Comparison of ENCODE assay signal across 20 mouse cellular contexts in genomic region chr7:24361001-24361400, GRCm38 (mm10). TPM values are rescaled to one million over a fixed set of nuclear protein-coding genes. Genes with fewer than 3 reads are reported as not detected.
DNase-seq lines count a peak whose midpoint lies in the region; ATAC-seq and TF ChIP-seq lines count a peak whose summit lies in the region.
"Had no signal": no experiment of that assay in that cellular context is flagged by ENCODE, and none has a peak within 500 bp of the region (broad histone marks: within the 10 kb centered on the region; RNA-seq: fewer than 3 reads in every experiment).

No protein-coding gene starts in this region.

- no peaks in the 10 kb centered on the region for H3K36me3 ChIP-seq in CH12.LX (replicated peaks in 1 of 2; ENCODE audit: control insufficient read depth in 1 of 2, insufficient read depth in 1 of 2, low read length in 1 of 2)
- H3K36me3 ChIP-seq: embryonic facial prominence, embryonic 15.5 days; neural tube, embryonic 13.5 days had no signal

- in situ Hi-C loops in CH12.LX (cut with MboI; ENCODE audit: low pct_ligation_motif_present, low pct_unique_long_range_greater_than_20kb, low sequenced_read_pairs) (no loop called here), Patski (cut with MboI; ENCODE audit: low pct_unique_long_range_greater_than_20kb) (no loop called here)

- peaks cover 7% of the 10 kb centered on the region in 2 experiments; a peak in 3 of 4 replicates for H3K4me1 ChIP-seq in CH12.LX (ENCODE audit: control insufficient read depth in 1 of 2, insufficient read depth in 2 of 2)
- H3K4me1 ChIP-seq: embryonic facial prominence, embryonic 15.5 days had no signal

- H3K9ac ChIP-seq in CH12.LX (ENCODE audit: insufficient read depth, low read depth), result no peak overlapping the region
- H3K9ac ChIP-seq: embryonic facial prominence, embryonic 15.5 days; neural tube, embryonic 13.5 days had no signal

- dilution Hi-C loops in CH12.LX (cut with MboI; ENCODE audit: extremely low pct_ligation_motif_present, extremely low pct_unique_long_range_greater_than_20kb, low sequenced_read_pairs), result no loop called here

- TF ChIP-seq RAD21 in CH12.LX (IDR thresholded peaks at IDR 0.05; ENCODE audit: low read depth, low read length), result no peak; the same call in 1 of the 2 replicates

- H3K4me2 ChIP-seq in CH12.LX (ENCODE audit: insufficient read depth, low read depth, poor library complexity, severe bottlenecking), result no peak overlapping the region
- H3K4me2 ChIP-seq: embryonic facial prominence, embryonic 15.5 days; neural tube, embryonic 13.5 days had no signal

- no peak for DNase-seq in layer of hippocampus, adult 2 months (ENCODE audit: low spot score in 2 of 2)
- no peak for DNase-seq in layer of hippocampus, postnatal 25 days (ENCODE audit: extremely low spot score in 1 of 2, low spot score in 1 of 2)
- no peak for DNase-seq in CH12.LX (ENCODE audit: extremely low read depth)
- no peak for DNase-seq in Patski (ENCODE audit: low read depth, low spot score)
- DNase-seq in left cerebral cortex, adult 8-10 months (ENCODE audit: low spot score in 2 of 2), result no peak
- no peak for DNase-seq in urinary bladder, postnatal 36 days (ENCODE audit: low spot score in 2 of 2)
- DNase-seq: cerebellum, postnatal 36 days; lung, postnatal 14 days; midbrain, embryonic 14.5 days; right cerebral cortex, adult 18-20 months; thymus, postnatal 25 days had no signal

- peak; percentile 52 for TF ChIP-seq CTCF in layer of hippocampus, adult 2 months (conservative IDR thresholded peaks at IDR 0.05)
- TF ChIP-seq CTCF in CH12.LX (conservative IDR thresholded peaks at IDR 0.05 in 1 of 2, IDR thresholded peaks at IDR 0.05 in 1 of 2; ENCODE audit: low read depth in 2 of 2, low read length in 2 of 2) (peak; percentile 39 to 40; a peak in 3 of 4 replicates), Patski (IDR thresholded peaks at IDR 0.05) (peak; percentile 45)

- CTCF ChIA-PET in Patski (lab: Charles Lee), result interaction anchor here (0.8 to 2.6 kb wide), 2 partner anchors 13 to 25 kb away, joined by 3 to 11 read pairs; no protein-coding TSS in a partner anchor

- TF ChIP-seq POLR2A in CH12.LX (IDR thresholded peaks at IDR 0.05; ENCODE audit: low read depth, low read length), result no peak

- no peak for ATAC-seq in Patski
- ATAC-seq in megakaryocyte progenitor cell, adult 5-6 weeks (replicated peaks; ENCODE audit: poor library complexity), result peak; percentile 11
- ATAC-seq: forebrain, embryonic 16.5 days; intestine, embryonic 16.5 days had no signal

- no peak overlapping the region for H3K27ac ChIP-seq in layer of hippocampus, adult 2 months
- H3K27ac ChIP-seq in CH12.LX (ENCODE audit: insufficient read depth, low read depth), result no peak overlapping the region
- H3K27ac ChIP-seq: embryonic facial prominence, embryonic 15.5 days; left cerebral cortex, adult 2 months; neural tube, embryonic 13.5 days had no signal

- H3K27me3 ChIP-seq in CH12.LX (replicated peaks) (peaks cover 23% of the 10 kb centered on the region), Patski (no peaks in the 10 kb centered on the region)
- H3K27me3 ChIP-seq: embryonic facial prominence, embryonic 15.5 days; neural tube, embryonic 13.5 days had no signal

- no peaks in the 10 kb centered on the region for H3K79me2 ChIP-seq in CH12.LX (replicated peaks; ENCODE audit: control insufficient read depth, extremely low read depth, insufficient read depth, poor library complexity, severe bottlenecking)

- peaks cover 13% of the 10 kb centered on the region for H3K9me3 ChIP-seq in CH12.LX (replicated peaks; ENCODE audit: low read length)
- H3K9me3 ChIP-seq: embryonic facial prominence, embryonic 15.5 days had no signal

- H3K4me3 ChIP-seq in layer of hippocampus, adult 2 months, result no peak overlapping the region
- no peak overlapping the region for H3K4me3 ChIP-seq in CH12.LX (replicated peaks in 1 of 3; ENCODE audit: low read depth in 2 of 3, low read length in 2 of 3, poor library complexity in 1 of 3)
- H3K4me3 ChIP-seq: embryonic facial prominence, embryonic 15.5 days; left cerebral cortex, adult 2 months; neural tube, embryonic 13.5 days had no signal

- POLR2A ChIA-PET in Patski (lab: Charles Lee), result no interaction called here

- TF ChIP-seq EP300 in CH12.LX (IDR thresholded peaks at IDR 0.05; ENCODE audit: low read length), result no peak

TF ChIP-seq in CH12.LX, 34 proteins besides CTCF, POLR2A, EP300 and RAD21:
- TF ChIP-seq TBP (conservative IDR thresholded peaks at IDR 0.05; ENCODE audit: low read depth, low read length) (no peak), KAT2A (IDR thresholded peaks at IDR 0.05; ENCODE audit: insufficient replicate concordance, low read length) (no peak), JUND (conservative IDR thresholded peaks at IDR 0.05; ENCODE audit: low read depth, low read length) (no peak), ZMIZ1 (IDR thresholded peaks at IDR 0.05; ENCODE audit: low read depth, low read length) (no peak), UBTF (IDR thresholded peaks at IDR 0.05; ENCODE audit: low read depth, low read length) (no peak), MAX (IDR thresholded peaks at IDR 0.05; ENCODE audit: low read length) (no peak), SIN3A (IDR thresholded peaks at IDR 0.05; ENCODE audit: low read length) (no peak), MEF2A (IDR thresholded peaks at IDR 0.05; ENCODE audit: borderline replicate concordance, low read depth, low read length) (no peak)

RNA-seq across cellular contexts. Expression of gene Kcnn4, which starts 9.1 kb away (rescaled TPM):
- under 1 TPM; 0.64 to 0.67 TPM for total RNA-seq in layer of hippocampus, adult 2 months (2021)
- under 1 TPM; 0.27 to 0.47 TPM for total RNA-seq in layer of hippocampus, postnatal 25 days (2021)
- 7.6 and 10.5 TPM in 2 replicates for total RNA-seq in CH12.LX (2012; rRNA removed)
- 12.9 and 14.3 TPM in 2 replicates for total RNA-seq in CH12.LX (2014; rRNA removed)
- polyA plus RNA-seq in CH12.LX (2012; ENCODE audit: insufficient read length, low read depth), result 8.2 and 10.6 TPM in 2 replicates
- not detected for polyA plus RNA-seq in Patski (2021)
- total RNA-seq in megakaryocyte progenitor cell, adult 5-6 weeks (2015), result 20.5 and 28.0 TPM in 2 replicates
- total RNA-seq in megakaryocyte progenitor cell, adult 5-6 weeks (2017), result 48.6 and 57.7 TPM in 2 replicates
- total RNA-seq in left cerebral cortex, adult 8-10 months (2022), result 1 to 10 TPM in 1 of 4 experiments, under 1 TPM in 3; 0.50 to 1.0 (median 0.53) TPM

RNA-seq across cellular contexts. Expression of gene Lypd5, which starts 12.0 kb away (rescaled TPM):
- not detected for total RNA-seq in layer of hippocampus, adult 2 months (2021)
- total RNA-seq in layer of hippocampus, postnatal 25 days (2021), result not detected
- total RNA-seq in CH12.LX (2012; rRNA removed) (not detected in 2 replicates), CH12.LX (2014; rRNA removed) (not detected in 2 replicates)
- polyA plus RNA-seq in CH12.LX (2012; ENCODE audit: insufficient read length, low read depth) (not detected in 2 replicates), Patski (2021) (not detected)
- total RNA-seq in megakaryocyte progenitor cell, adult 5-6 weeks (2015), result not detected in 2 replicates
- not detected in 2 replicates for total RNA-seq in megakaryocyte progenitor cell, adult 5-6 weeks (2017)
- not detected for total RNA-seq in left cerebral cortex, adult 8-10 months (2022)
- total RNA-seq: adrenal gland, adult 18-20 months; gastrocnemius, postnatal 4 days; left cerebral cortex, adult 2 months had no signal
- polyA plus RNA-seq: forebrain, embryonic 16.5 days; heart, postnatal 0 days; intestine, embryonic 16.5 days; midbrain, embryonic 14.5 days; neural tube, embryonic 13.5 days had no signal

RNA-seq across cellular contexts. Expression of gene Tescl, which starts 27.3 kb away (rescaled TPM):
- not detected for total RNA-seq in layer of hippocampus, adult 2 months (2021)
- not detected for total RNA-seq in layer of hippocampus, postnatal 25 days (2021)
- total RNA-seq in CH12.LX (2012; rRNA removed) (not detected in 2 replicates), CH12.LX (2014; rRNA removed) (not detected in 2 replicates)
- polyA plus RNA-seq in CH12.LX (2012; ENCODE audit: insufficient read length, low read depth) (not detected in 2 replicates), Patski (2021) (not detected)
- total RNA-seq in megakaryocyte progenitor cell, adult 5-6 weeks (2015), result not detected in 2 replicates
- not detected in 2 replicates for total RNA-seq in megakaryocyte progenitor cell, adult 5-6 weeks (2017)
- not detected for total RNA-seq in left cerebral cortex, adult 8-10 months (2022)
- total RNA-seq: left cerebral cortex, adult 2 months had no signal
- polyA plus RNA-seq: embryonic facial prominence, embryonic 15.5 days; forebrain, embryonic 16.5 days; intestine, embryonic 16.5 days; midbrain, embryonic 14.5 days had no signal

RNA-seq across cellular contexts. Expression of gene Smg9, which starts 38.4 kb away (rescaled TPM):
- total RNA-seq in layer of hippocampus, adult 2 months (2021), result 10 to 100 TPM; 34.6 to 43.6 TPM
- 10 to 100 TPM; 32.9 to 37.9 TPM for total RNA-seq in layer of hippocampus, postnatal 25 days (2021)
- total RNA-seq in CH12.LX (2012; rRNA removed), result 19.1 and 20.5 TPM in 2 replicates
- 16.9 and 19.9 TPM in 2 replicates for total RNA-seq in CH12.LX (2014; rRNA removed)
- 24.6 and 26.8 TPM in 2 replicates for polyA plus RNA-seq in CH12.LX (2012; ENCODE audit: insufficient read length, low read depth)
- 26.6 TPM for polyA plus RNA-seq in Patski (2021)
- 10.8 and 18.1 TPM in 2 replicates for total RNA-seq in megakaryocyte progenitor cell, adult 5-6 weeks (2015)
- 16.0 and 20.8 TPM in 2 replicates for total RNA-seq in megakaryocyte progenitor cell, adult 5-6 weeks (2017)
- total RNA-seq in left cerebral cortex, adult 8-10 months (2022), result 10 to 100 TPM; 40.2 to 47.7 (median 43.4) TPM

RNA-seq across cellular contexts. Expression of gene Zfp94, which starts 44.5 kb away (rescaled TPM):
- total RNA-seq in layer of hippocampus, adult 2 months (2021), result 10 to 100 TPM; 16.6 to 17.5 TPM
- total RNA-seq in layer of hippocampus, postnatal 25 days (2021), result 10 to 100 TPM; 12.5 to 15.0 TPM
- 6.0 and 6.7 TPM in 2 replicates for total RNA-seq in CH12.LX (2012; rRNA removed)
- total RNA-seq in CH12.LX (2014; rRNA removed), result 4.5 and 5.8 TPM in 2 replicates
- polyA plus RNA-seq in CH12.LX (2012; ENCODE audit: insufficient read length, low read depth), result 3.3 and 4.7 TPM in 2 replicates
- 8.8 TPM for polyA plus RNA-seq in Patski (2021)
- total RNA-seq in megakaryocyte progenitor cell, adult 5-6 weeks (2015), result 2.5 and 3.6 TPM in 2 replicates
- 2.7 and 5.0 TPM in 2 replicates for total RNA-seq in megakaryocyte progenitor cell, adult 5-6 weeks (2017)
- total RNA-seq in left cerebral cortex, adult 8-10 months (2022), result 10 to 100 TPM; 14.2 to 16.4 (median 15.7) TPM

Comparison
In these comparisons a context has a peak if more than half of its experiments do, and no peak if none do; other contexts are left out.
1. RNA of gene Kcnn4, which starts 9.1 kb away (total RNA-seq): 20.5 to 57.7 TPM in megakaryocyte progenitor cell, adult 5-6 weeks and 7.6 to 14.3 TPM in CH12.LX; 0.64 to 0.67 TPM in layer of hippocampus, adult 2 months, 0.50 to 1.0 TPM in left cerebral cortex, adult 8-10 months and 0.27 to 0.47 TPM in layer of hippocampus, postnatal 25 days; every median in the first group is over 4 times any median in the second.
2. Peak in every context shown above with its lines, with median percentiles within 50 percentile points of each other: CTCF ChIP-seq.